16 mouse cellular contexts compared by ENCODE assay signal in genomic region chr1:57810221-57810620, GRCm38 (mm10). TPM values are rescaled to one million over a fixed set of nuclear protein-coding genes. Genes with fewer than 3 reads are reported as not detected.
"Had no signal": no experiment of that assay in that cellular context is flagged by ENCODE, and none has a peak within 500 bp of the region (broad histone marks: within the 10 kb centered on the region; RNA-seq: fewer than 3 reads in every experiment).

No protein-coding gene starts in this region.

- H3K27me3 ChIP-seq: megakaryocyte, embryonic 14.5 days; midbrain, embryonic 13.5 days; midbrain, embryonic 15.5 days; neural tube, embryonic 12.5 days had no signal

- H3K36me3 ChIP-seq: midbrain, embryonic 13.5 days; midbrain, embryonic 15.5 days; neural tube, embryonic 12.5 days had no signal

- H3K9me3 ChIP-seq: megakaryocyte, embryonic 14.5 days; midbrain, embryonic 13.5 days; midbrain, embryonic 15.5 days; neural tube, embryonic 12.5 days had no signal

- ATAC-seq: liver, postnatal 0 days; midbrain, embryonic 13.5 days; midbrain, embryonic 15.5 days had no signal

- H3K4me1 ChIP-seq: megakaryocyte, embryonic 14.5 days had no signal

- H3K4me2 ChIP-seq: midbrain, embryonic 11.5 days; midbrain, embryonic 13.5 days; midbrain, embryonic 15.5 days; neural tube, embryonic 12.5 days had no signal

- H3K27ac ChIP-seq: macrophage; midbrain, embryonic 13.5 days; midbrain, embryonic 15.5 days; neural tube, embryonic 12.5 days had no signal

- H3K4me3 ChIP-seq: megakaryocyte, embryonic 14.5 days; midbrain, embryonic 13.5 days; midbrain, embryonic 15.5 days; neural tube, embryonic 12.5 days had no signal

- H3K9ac ChIP-seq: liver, postnatal 0 days; midbrain, embryonic 13.5 days; midbrain, embryonic 15.5 days; neural tube, embryonic 12.5 days had no signal

- DNase-seq: liver, postnatal 0 days; lung, adult 2 months; lung, postnatal 10 days; lung, postnatal 36 days; right cerebral cortex, postnatal 14 days; thymus, adult 18-20 months; thymus, postnatal 14 days; thymus, postnatal 36 days had no signal

RNA-seq across cellular contexts. Expression of gene Spats2l, which starts 36.3 kb away (rescaled TPM):
- total RNA-seq: megakaryocyte progenitor cell, adult 5-6 weeks; monocyte, adult 5-6 weeks had no signal
- polyA plus RNA-seq: macrophage had no signal
